In the genomic region with DNA sequence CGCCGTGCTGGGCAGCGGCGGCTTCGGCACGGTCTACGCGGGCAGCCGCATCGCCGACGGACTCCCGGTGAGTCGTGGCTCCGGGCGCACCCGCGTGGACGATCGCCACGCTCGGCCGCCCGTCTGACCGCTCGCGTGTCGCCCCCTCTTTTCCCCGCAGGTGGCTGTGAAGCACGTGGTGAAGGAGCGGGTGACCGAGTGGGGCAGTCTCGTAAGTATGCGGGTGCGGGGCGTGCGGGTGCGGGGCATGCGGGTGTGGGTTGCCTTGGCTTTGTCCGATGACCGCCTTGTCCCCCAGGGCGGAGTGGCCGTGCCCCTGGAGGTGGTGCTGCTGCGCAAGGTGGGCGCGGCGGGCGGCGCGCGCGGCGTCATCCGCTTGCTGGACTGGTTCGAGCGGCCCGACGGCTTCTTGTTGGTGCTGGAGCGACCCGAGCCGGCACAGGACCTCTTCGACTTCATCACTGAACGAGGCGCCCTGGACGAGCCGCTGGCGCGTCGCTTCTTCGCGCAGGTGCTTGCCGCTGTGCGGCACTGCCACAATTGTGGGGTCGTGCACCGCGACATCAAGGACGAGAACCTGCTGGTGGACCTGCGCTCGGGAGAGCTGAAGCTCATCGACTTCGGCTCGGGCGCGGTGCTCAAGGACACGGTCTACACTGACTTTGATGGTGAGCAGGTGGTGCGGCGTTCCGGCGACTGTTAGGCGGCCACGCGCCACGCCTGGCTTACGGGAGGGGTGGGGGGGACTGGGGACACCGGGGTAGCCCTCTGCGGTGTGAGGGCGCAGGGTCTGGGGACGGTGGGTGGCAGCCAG, we compare ENCODE assay signal across 8 mouse cellular contexts. TPM values are rescaled to one million over a fixed set of nuclear protein-coding genes. Genes with fewer than 3 reads are reported as not detected.
A peak's percentile ranks its signal among the peaks of the same experiment; 100 is the strongest.
DNase-seq lines count a peak whose midpoint lies in the region; ATAC-seq and TF ChIP-seq lines count a peak whose summit lies in the region.

No protein-coding gene starts in this region.

- H3K4me1 ChIP-seq in heart, embryonic 16.5 days (ENCODE audit: control insufficient read depth, insufficient read depth, low read length), result peaks cover 44% of the 10 kb centered on the region
- peaks cover 35% of the 10 kb centered on the region for H3K4me1 ChIP-seq in lung, embryonic 14.5 days (ENCODE audit: insufficient read depth)

- H3K27ac ChIP-seq in heart, embryonic 16.5 days (ENCODE audit: low read length), result peak overlapping the region; percentile 94
- H3K27ac ChIP-seq in lung, embryonic 14.5 days (ENCODE audit: low read depth), result peak overlapping the region; percentile 97

- peak overlapping the region; percentile 74 for H3K4me3 ChIP-seq in heart, embryonic 16.5 days (ENCODE audit: low read length)
- H3K4me3 ChIP-seq in lung, embryonic 14.5 days (ENCODE audit: low read depth, low read length), result peak overlapping the region; percentile 87

- peaks cover 10% of the 10 kb centered on the region for H3K36me3 ChIP-seq in heart, embryonic 16.5 days (ENCODE audit: control insufficient read depth, insufficient read depth)
- H3K36me3 ChIP-seq in lung, embryonic 14.5 days (ENCODE audit: insufficient read depth), result peaks cover 32% of the 10 kb centered on the region

- DNase-seq in A20 (ENCODE audit: low read depth, low spot score), result peak; percentile 78
- peak; percentile 53 for DNase-seq in T-cell, adult 2 months (ENCODE audit: low spot score)
- peak; percentile 56 for DNase-seq in embryo, embryonic 11 days
- peak; percentile 73 to 81 for DNase-seq in kidney, postnatal 4 days
- DNase-seq in lung, embryonic 14.5 days, result peak; percentile 67
- DNase-seq in right cerebral cortex, adult 18-20 months, result peak; percentile 66
- peak; percentile 65 for DNase-seq in urinary bladder, postnatal 25 days (ENCODE audit: low spot score)

- H3K9me3 ChIP-seq in heart, embryonic 16.5 days (replicated peaks; ENCODE audit: control insufficient read depth, low read length), result no peaks in the 10 kb centered on the region
- no peaks in the 10 kb centered on the region for H3K9me3 ChIP-seq in lung, embryonic 14.5 days (ENCODE audit: low read depth, low read length)

- TF ChIP-seq CTCF in lung, embryonic 14.5 days (IDR thresholded peaks at IDR 0.05; ENCODE audit: low read depth), result no peak

- H3K9ac ChIP-seq in heart, embryonic 16.5 days (ENCODE audit: low read length), result peak overlapping the region; percentile 91
- peak overlapping the region; percentile 83 for H3K9ac ChIP-seq in lung, embryonic 14.5 days

- peak overlapping the region; percentile 85 for H3K4me2 ChIP-seq in heart, embryonic 16.5 days (ENCODE audit: low read depth, low read length)
- peak overlapping the region; percentile 92 for H3K4me2 ChIP-seq in lung, embryonic 14.5 days

- under 1% methylated on average over 98 of the region's 98 CpGs for WGBS in heart, embryonic 16.5 days
- WGBS in lung, embryonic 14.5 days, result under 1% methylated on average over 98 of the region's 98 CpGs

- ATAC-seq in heart, embryonic 16.5 days (replicated peaks; ENCODE audit: extremely low read depth, insufficient read depth, low FRiP score), result no peak
- no peak; the same call in none of the 2 replicates for ATAC-seq in lung, embryonic 14.5 days (ENCODE audit: insufficient read depth)

- H3K27me3 ChIP-seq in heart, embryonic 16.5 days (ENCODE audit: control insufficient read depth, insufficient read depth, low read length), result no peaks in the 10 kb centered on the region
- no peaks in the 10 kb centered on the region for H3K27me3 ChIP-seq in lung, embryonic 14.5 days (ENCODE audit: insufficient read depth, low read length)

RNA-seq across cellular contexts. Expression of a gene that starts 1.1 kb away (rescaled TPM):
- 69.8 and 70.4 TPM in 2 replicates for polyA plus RNA-seq in heart, embryonic 16.5 days (2015; fragmentation: Nextera tagmentation; extraction: Ambion mirVana)
- 48.6 TPM in 2 replicates for polyA plus RNA-seq in lung, embryonic 14.5 days (2014; fragmentation: Nextera tagmentation; extraction: Ambion mirVana)

RNA-seq across cellular contexts. Expression of a gene that starts 43.6 kb away (rescaled TPM):
- polyA plus RNA-seq in heart, embryonic 16.5 days (2015; fragmentation: Nextera tagmentation; extraction: Ambion mirVana), result 57.1 and 61.9 TPM in 2 replicates
- polyA plus RNA-seq in lung, embryonic 14.5 days (2014; fragmentation: Nextera tagmentation; extraction: Ambion mirVana), result 93.8 and 97.9 TPM in 2 replicates

RNA-seq across cellular contexts. Expression of a gene that starts 44.0 kb away (rescaled TPM):
- 10.1 and 11.1 TPM in 2 replicates for polyA plus RNA-seq in heart, embryonic 16.5 days (2015; fragmentation: Nextera tagmentation; extraction: Ambion mirVana)
- 13.3 and 15.0 TPM in 2 replicates for polyA plus RNA-seq in lung, embryonic 14.5 days (2014; fragmentation: Nextera tagmentation; extraction: Ambion mirVana)
